Mouse (Mus musculus) heart, adult 9 months (tissue): ENCODE measurements around the gene E130309D02Rik.
A peak's percentile ranks its signal among the peaks of the same experiment; 100 is the strongest.

Experiments used
- DNase-seq, 2 experiments: peaks; one replicate each; pipeline ENCODE4 v3.0.0; 2022; ENCODE audit warnings: low spot score in 2 of 2

E130309D02Rik gene

GRCm38 (mm10) chr5:143309916-143310315 is 5.2 kb downstream of the E130309D02Rik start:
- DNase-seq, result no peak

DNA sequence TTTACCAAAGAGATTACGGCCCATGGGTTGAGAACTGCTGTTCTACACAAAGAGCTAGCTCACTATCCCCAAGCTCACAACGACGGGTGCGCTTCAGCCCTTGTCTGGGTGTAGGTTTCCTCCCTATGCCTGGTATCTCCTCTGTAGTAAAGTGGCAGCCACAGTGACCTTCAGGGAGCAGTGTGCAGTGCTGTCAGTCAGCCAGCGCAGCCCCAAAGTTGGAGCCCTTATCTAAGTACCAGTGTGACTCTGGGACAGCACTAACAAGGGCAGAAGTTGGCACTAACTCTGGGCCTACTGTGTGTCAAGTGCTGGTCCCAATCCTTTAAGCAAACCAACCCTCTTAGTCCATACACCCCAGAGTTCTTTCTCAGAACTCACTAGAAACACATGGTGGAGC is 6.3 kb downstream of the E130309D02Rik start:
- DNase-seq, result peak; percentile 47 to 74

DNA sequence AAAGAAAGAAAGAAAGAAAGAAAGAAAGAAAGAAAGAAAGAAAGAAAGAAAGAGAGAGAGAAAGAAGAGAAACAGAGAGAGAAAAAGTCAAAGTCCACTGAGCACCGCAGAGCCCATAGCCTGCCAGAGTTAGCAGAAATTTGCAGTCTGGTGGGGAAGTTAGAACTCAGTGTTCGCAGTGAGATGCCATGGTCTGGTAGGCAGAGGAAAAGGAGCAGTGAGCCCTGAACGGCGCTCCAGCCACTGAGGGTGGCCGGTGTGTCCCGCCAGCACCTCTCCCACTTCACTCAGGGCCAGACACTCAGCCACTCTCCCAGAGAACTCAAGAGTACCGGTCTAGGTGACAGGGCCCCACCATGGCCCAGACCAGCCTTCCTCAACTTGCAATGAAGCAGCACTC is 10.9 kb downstream of the E130309D02Rik start:
- no peak for DNase-seq

- DNase-seq, result no peak
These were observed 13.9 kb downstream of the E130309D02Rik start for GRCm38 (mm10) chr5:143301296-143301695.

GRCm38 (mm10) chr5:143299686-143300085 is 15.5 kb downstream of the E130309D02Rik start:
- peak in 1 of 2 experiments; percentile 15 for DNase-seq

- DNase-seq, result no peak
These were observed 16.8 kb downstream of the E130309D02Rik start for GRCm38 (mm10) chr5:143298391-143298790.

DNA sequence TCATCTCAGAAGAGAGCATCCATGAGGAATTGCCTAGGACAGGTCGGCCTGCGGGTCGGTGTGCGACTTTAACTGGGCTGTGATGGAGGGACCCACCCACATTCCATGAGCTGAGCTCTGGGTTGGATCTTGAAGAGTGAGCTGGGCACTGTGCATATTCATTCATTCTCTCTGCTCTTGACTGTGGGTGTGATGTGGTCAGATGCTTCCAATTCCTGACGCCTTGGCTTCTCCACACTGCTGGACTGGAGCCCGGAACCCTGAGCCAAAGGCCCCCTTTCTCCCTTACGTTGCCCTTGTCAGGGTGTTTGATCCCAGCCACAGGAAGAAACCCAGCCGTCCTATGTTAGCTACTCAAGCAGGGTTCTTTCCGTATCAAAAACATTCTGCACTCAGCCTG is 17.2 kb downstream of the E130309D02Rik start:
- no peak for DNase-seq

GRCm38 (mm10) chr5:143295330-143295729 is 19.8 kb downstream of the E130309D02Rik start:
- no peak for DNase-seq

DNA sequence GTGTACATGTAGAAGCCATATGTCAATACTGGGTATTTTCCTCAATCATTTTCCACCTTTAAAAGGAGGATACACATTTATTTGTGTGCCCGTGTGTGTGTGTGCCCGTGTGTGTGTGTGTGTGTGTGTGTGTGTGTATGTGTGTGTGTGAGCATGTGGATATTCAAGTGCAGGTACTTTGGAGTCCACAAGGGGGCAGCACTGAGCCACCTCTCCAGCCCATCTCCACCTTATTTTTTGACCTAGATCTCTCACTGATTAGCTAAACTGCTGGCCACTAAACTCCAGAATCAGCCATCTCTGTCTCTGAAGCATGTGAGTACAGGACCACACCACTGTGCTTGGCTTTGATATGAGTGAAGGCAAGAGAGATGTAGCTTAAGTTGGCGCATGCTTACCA is 20.3 kb downstream of the E130309D02Rik start:
- DNase-seq, result no peak

DNA sequence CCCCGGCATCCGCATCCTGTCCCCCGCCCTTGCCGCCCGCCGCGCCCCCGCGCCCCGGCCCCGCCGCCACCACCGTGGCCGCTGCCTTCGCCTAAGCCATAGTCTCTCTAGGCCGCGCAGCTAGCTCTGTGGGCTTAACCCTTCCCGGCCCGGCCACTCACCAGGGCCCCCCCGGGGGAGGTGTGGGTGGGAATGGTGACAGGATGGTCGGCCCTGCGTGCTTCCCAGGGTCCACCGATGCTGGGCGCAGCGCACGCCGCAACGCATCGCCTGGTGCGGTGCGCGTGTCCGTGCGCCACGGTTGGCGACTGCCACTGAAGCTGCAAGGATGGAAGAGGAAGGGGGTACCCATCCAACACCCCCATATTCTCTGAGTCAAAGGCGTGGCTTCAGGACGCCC is 21.8 kb downstream of the E130309D02Rik start, which contains the start of gene Zfp853:
Gene Zfp853, minus strand, starts transcription at position 220 of the 400 bp plus-strand sequence.
- DNase-seq, result no peak

DNA sequence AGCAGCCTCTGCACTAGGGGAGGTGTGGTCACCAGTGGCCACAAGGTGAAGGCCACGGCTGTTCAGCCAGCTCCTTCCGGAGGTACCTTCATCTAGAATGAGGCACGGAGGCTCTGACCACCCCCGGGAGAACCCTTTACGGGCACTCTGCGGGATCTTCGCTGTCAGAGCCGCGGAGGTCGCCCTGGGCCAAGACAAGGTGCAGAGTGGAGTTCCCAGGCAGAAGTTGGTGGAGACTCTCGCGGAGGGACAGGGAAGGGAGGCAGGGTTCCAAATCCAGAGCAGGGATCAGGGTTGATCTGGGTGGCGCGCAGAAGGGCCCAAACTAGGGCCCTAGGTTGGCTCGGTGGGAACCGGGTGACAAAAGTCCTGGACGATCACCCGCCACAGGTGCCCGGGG is 22.3 kb downstream of the E130309D02Rik start:
- no peak for DNase-seq

- DNase-seq, result no peak
These were observed 25.9 kb downstream of the E130309D02Rik start for GRCm38 (mm10) chr5:143289299-143289698.

- DNase-seq, result no peak
These were observed 26.7 kb downstream of the E130309D02Rik start for GRCm38 (mm10) chr5:143288378-143288911.

DNA sequence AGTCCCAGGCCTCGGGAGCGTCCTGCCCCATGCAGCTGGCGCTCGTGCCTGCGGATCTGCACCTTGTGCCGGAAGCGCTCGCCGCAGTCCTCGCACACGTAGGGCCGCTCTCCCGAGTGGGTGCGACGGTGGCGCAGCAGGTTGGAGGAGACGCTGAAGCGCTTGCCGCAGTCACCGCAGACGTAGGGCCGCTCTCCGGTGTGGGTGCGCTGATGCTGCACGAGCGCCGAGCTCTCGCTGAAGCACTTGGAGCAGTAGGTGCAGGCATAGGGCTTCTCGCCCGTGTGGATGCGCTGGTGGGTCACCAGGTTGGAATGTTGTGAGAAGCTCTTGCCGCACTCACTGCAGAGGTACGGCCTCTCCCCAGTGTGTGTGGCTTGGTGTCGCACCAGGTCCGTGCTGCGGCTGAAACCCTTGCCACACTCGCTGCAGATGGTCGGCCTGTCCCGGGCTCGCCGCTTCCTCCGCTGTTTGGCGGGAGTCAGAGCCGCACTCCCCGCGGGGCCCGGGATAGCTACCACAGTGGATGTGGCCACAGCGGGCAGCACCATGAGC is 27.3 kb downstream of the E130309D02Rik start:
- no peak for DNase-seq

DNA sequence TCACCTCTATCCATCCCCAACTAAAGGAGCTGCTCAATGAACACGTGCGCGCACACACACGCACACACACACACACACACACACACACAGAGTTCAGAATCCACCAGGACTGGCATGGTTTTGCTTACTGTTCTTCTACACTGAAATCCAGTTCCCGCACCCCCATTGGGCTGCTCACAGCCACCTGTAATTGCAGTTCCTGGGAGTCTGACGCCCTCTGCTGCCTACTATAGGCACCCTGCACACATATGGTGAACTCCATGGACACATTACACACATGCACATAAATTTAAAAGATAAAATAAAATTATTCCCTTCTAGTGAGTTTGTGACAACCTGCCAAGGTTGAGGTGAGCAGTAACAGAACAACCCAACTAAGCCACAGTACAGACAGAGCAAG is 30.4 kb downstream of the E130309D02Rik start:
- DNase-seq, result no peak

DNA sequence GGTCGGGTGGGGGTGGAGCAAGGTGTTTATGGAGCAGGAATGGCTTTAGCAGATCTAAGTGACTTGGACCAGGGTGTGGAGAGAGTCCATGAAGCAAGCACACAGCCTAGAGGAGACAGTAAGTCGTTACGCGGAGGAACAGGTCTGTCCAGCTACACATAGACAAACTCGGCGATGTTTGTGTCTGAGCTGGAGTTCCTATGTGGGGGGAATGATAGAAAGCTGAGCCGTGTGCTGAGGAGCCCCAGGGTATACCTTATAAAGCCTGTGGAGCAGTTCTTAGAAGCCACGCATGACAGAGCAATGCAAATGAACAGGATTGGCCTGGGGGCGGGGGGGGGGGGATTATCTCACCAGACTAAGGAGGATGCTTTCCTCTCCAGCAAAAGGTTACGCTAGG is 35.9 kb downstream of the E130309D02Rik start:
- no peak for DNase-seq

DNA sequence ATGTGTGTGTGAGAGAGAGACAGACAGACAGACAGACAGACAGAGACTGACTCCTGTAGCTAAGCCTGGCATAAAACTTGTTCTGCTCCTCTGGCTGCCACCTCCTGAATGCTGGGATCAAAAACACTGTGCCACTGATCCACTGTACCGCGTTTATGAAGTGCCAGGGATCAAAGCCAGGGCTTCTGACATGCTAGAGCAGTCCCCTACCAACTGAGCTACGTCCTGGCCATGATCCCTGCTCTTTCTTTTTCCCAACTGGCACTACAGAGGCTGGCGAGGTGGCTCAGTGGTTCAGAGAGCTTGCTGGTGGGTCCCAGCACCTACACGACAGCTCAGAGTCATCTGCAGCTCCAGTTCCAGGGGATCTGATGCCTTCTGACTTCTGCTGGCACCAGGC is 39.4 kb downstream of the E130309D02Rik start:
- DNase-seq, result no peak

DNA sequence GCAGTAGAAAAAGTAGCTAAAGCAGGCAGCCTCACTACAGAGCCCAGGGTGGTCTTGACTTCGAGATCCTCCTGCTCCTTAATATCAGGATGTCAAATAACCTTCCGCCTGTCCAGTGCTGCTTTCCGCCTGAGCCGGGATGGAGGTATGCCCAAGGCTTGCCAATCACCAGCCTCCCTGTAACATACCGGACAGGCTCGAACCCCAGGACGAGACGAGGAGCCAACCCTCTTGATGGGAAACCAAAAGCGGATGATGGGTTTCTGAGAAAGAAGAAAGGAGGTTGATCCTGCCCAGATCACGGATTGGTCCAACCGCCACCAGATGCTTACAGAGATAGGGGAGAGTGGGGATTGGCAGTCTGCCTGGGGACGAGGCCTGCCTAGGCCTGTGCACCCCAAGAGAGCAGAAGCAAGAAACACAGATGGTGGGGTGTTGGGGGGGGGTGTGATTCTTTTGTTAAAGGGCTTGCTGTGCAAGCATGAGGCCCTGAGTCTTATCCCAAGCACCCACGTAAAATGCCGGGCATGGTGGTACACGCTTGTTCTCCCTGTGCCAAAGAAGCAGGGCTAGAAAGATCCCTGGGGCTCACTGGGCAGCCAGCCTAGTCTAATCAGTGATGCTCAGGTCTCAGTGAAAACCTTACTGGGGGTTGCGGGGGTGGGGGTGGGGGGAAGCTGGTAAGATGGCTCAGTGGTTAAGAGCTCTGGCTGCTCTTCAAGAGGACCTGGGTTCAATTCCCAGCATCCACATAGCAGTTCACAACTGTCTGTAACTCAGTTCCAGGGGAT is 42.4 kb downstream of the E130309D02Rik start:
- no peak for DNase-seq

GRCm38 (mm10) chr5:143272108-143272507 is 43.1 kb downstream of the E130309D02Rik start:
- no peak for DNase-seq

DNA sequence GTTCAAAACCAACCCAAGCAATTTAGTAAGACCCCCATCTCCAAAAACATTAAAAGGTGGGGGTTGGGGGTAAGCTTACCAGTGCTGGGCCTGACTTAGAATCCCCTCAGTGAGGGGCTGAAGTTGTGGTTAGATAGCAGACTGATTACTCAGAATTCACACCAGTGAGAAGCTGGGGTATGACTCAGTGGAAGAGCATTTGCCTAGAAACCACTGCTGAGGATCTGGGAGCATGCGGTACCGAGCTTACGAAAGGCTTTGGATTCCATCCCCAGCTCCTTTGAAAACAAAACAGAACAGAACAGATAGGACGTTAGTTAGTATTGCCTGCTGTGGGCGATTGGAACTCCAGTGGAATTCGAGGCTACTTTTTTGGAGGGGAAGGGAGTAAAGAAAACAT is 43.5 kb downstream of the E130309D02Rik start:
- DNase-seq, result peak in 1 of 2 experiments; percentile 12

GRCm38 (mm10) chr5:143270151-143270519 is 45.0 kb downstream of the E130309D02Rik start:
- no peak for DNase-seq

DNA sequence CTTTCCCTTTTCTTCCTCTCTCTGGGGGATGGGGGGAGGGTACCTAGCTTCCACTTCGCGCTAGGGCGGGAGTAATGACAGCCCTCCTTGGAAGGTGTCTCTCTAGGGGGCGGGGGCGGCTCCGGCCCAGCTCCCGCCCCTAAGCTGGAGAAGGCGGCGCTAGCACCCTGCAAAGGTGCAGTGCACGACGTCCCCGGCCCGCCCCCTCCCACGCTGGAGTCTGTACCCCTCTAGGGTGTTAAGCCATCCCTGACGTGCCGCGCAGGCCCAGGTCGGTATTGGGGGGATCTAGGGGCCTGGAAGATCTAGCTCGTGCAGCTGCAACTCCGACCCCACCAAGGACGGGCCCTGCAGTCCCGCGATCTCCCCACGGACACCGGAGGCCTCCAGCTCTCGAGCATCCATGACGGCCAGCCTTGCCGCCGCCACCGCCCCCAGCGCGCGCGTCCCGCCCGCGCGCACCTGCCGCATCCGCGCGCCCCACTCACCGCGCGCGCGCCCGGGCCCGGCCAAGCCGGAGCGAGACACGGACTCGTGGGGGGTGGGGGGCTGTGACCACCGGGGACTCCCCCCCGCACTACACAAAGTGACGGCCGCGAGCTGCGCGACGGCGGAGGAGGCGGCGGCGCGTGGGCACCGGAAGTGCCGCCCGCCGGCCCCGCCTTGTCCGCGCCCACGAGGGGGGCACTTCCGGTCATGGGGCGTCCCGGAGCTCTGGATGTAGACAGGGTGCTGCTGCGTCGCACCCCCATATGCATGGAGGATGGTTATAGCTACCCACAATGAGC is 45.6 kb downstream of the E130309D02Rik start, which contains the start of gene Zfp316:
Gene Zfp316, minus strand, starts transcription at position 660 of the 788 bp plus-strand sequence.
- peak; percentile 65 to 66 for DNase-seq
